Mouse (Mus musculus): ENCODE results near the gene Slc15a4. TPM values are rescaled to one million over a fixed set of nuclear protein-coding genes. Genes with fewer than 3 reads are reported as not detected.

Gene Slc15a4
- 17.6 and 20.1 TPM in 2 replicates for polyA plus RNA-seq (2014; fragmentation: Nextera tagmentation; extraction: Ambion mirVana)

- DNase-seq (ENCODE audit: low spot score) (peak; percentile 35), ATAC-seq (replicated peaks; ENCODE audit: low FRiP score) (0 out of 2 replicates have a peak, but pooled peaks have one; percentile 23)
- Histone ChIP-seq H3K27ac (ENCODE audit: low read depth, low read length) (no peak within 1 kb of the TSS), H3K9ac (ENCODE audit: low read depth, low read length) (peak within 1 kb of the TSS; percentile 48), H3K4me3 (ENCODE audit: low read depth, low read length) (peak within 1 kb of the TSS; percentile 44), H3K36me3 (ENCODE audit: control insufficient read depth, insufficient read depth, low read length) (no peaks in the 10 kb centered on the region), H3K4me2 (peak within 1 kb of the TSS; percentile 71), H3K9me3 (ENCODE audit: control insufficient read depth, low read length) (no peaks in the 10 kb centered on the region), H3K27me3 (replicated peaks; ENCODE audit: control insufficient read depth, insufficient read depth, low read length) (peaks cover 29% of the 10 kb centered on the region), H3K4me1 (replicated peaks; ENCODE audit: control insufficient read depth, insufficient read depth, low read length) (peaks cover 2% of the 10 kb centered on the region; the same call in 1 of the 2 replicates)
- WGBS, result 3% methylated on average over 59 of the region's 62 CpGs
Measured at GRCm38 (mm10) chr5:127632167-127633145, at the start of gene Slc15a4, which contains the start of gene Glt1d1. TSS of gene Slc15a4 (minus strand) at chr5:127632897. TSS of gene Glt1d1 (plus strand) at chr5:127632262.

GRCm38 (mm10) chr5:127678501-127678900 lies 45.8 kb upstream of the Slc15a4 start:
- H3K4me1 ChIP-seq (replicated peaks; ENCODE audit: control insufficient read depth, insufficient read depth, low read length), result no peaks in the 10 kb centered on the region
- DNase-seq (ENCODE audit: low spot score) (no peak), ATAC-seq (replicated peaks; ENCODE audit: low FRiP score) (no peak)
- H3K9ac ChIP-seq (ENCODE audit: low read depth, low read length), result no peak overlapping the region
- H3K9me3 ChIP-seq (ENCODE audit: control insufficient read depth, low read length), result no peaks in the 10 kb centered on the region; the same call in 1 of the 2 replicates
- WGBS, result 86% methylated on average over 5 of the region's 5 CpGs
- H3K27me3 ChIP-seq (replicated peaks; ENCODE audit: control insufficient read depth, insufficient read depth, low read length), result no peaks in the 10 kb centered on the region
- H3K27ac ChIP-seq (ENCODE audit: low read depth, low read length), result no peak overlapping the region
- no peaks in the 10 kb centered on the region for H3K36me3 ChIP-seq (ENCODE audit: control insufficient read depth, insufficient read depth, low read length)
- H3K4me2 ChIP-seq, result no peak overlapping the region
- H3K4me3 ChIP-seq (ENCODE audit: low read depth, low read length), result no peak overlapping the region

GRCm38 (mm10) chr5:127677561-127677960 lies 44.9 kb upstream of the Slc15a4 start:
- Histone ChIP-seq H3K4me2 (no peak overlapping the region), H3K27ac (ENCODE audit: low read depth, low read length) (no peak overlapping the region), H3K4me3 (ENCODE audit: low read depth, low read length) (no peak overlapping the region), H3K4me1 (replicated peaks; ENCODE audit: control insufficient read depth, insufficient read depth, low read length) (no peaks in the 10 kb centered on the region), H3K27me3 (replicated peaks; ENCODE audit: control insufficient read depth, insufficient read depth, low read length) (no peaks in the 10 kb centered on the region), H3K36me3 (ENCODE audit: control insufficient read depth, insufficient read depth, low read length) (no peaks in the 10 kb centered on the region), H3K9ac (ENCODE audit: low read depth, low read length) (no peak overlapping the region), H3K9me3 (ENCODE audit: control insufficient read depth, low read length) (no peaks in the 10 kb centered on the region; the same call in 1 of the 2 replicates)
- no peak for DNase-seq (ENCODE audit: low spot score)
- no peak for ATAC-seq (replicated peaks; ENCODE audit: low FRiP score)
- 85% methylated on average over 2 of the region's 2 CpGs for WGBS

GRCm38 (mm10) chr5:127673913-127674312 lies 41.2 kb upstream of the Slc15a4 start:
- Histone ChIP-seq H3K4me2 (no peak overlapping the region), H3K9me3 (ENCODE audit: control insufficient read depth, low read length) (no peaks in the 10 kb centered on the region; the same call in 1 of the 2 replicates), H3K9ac (ENCODE audit: low read depth, low read length) (no peak overlapping the region), H3K27me3 (replicated peaks; ENCODE audit: control insufficient read depth, insufficient read depth, low read length) (no peaks in the 10 kb centered on the region), H3K36me3 (ENCODE audit: control insufficient read depth, insufficient read depth, low read length) (no peaks in the 10 kb centered on the region), H3K4me3 (ENCODE audit: low read depth, low read length) (no peak overlapping the region), H3K4me1 (replicated peaks; ENCODE audit: control insufficient read depth, insufficient read depth, low read length) (no peaks in the 10 kb centered on the region), H3K27ac (ENCODE audit: low read depth, low read length) (no peak overlapping the region)
- no peak for DNase-seq (ENCODE audit: low spot score)
- 80% methylated on average over 8 of the region's 8 CpGs for WGBS
- no peak for ATAC-seq (replicated peaks; ENCODE audit: low FRiP score)

- 84% methylated on average over 5 of the region's 5 CpGs for WGBS
Measured at GRCm38 (mm10) chr5:127660979-127661378, 28.3 kb upstream of the Slc15a4 start.

GRCm38 (mm10) chr5:127660267-127660666 lies 27.6 kb upstream of the Slc15a4 start:
- Histone ChIP-seq H3K27ac (ENCODE audit: low read depth, low read length) (no peak overlapping the region), H3K36me3 (ENCODE audit: control insufficient read depth, insufficient read depth, low read length) (no peaks in the 10 kb centered on the region), H3K9me3 (ENCODE audit: control insufficient read depth, low read length) (peaks cover 4% of the 10 kb centered on the region; the same call in 1 of the 2 replicates), H3K4me2 (no peak overlapping the region), H3K4me3 (ENCODE audit: low read depth, low read length) (no peak overlapping the region), H3K27me3 (replicated peaks; ENCODE audit: control insufficient read depth, insufficient read depth, low read length) (no peaks in the 10 kb centered on the region), H3K4me1 (replicated peaks; ENCODE audit: control insufficient read depth, insufficient read depth, low read length) (no peaks in the 10 kb centered on the region), H3K9ac (ENCODE audit: low read depth, low read length) (no peak overlapping the region)
- 71% methylated on average over 5 of the region's 5 CpGs for WGBS
- DNase-seq (ENCODE audit: low spot score) (no peak), ATAC-seq (replicated peaks; ENCODE audit: low FRiP score) (no peak)

More at GRCm38 (mm10) chr5:127660979-127661378, 28.3 kb upstream of the Slc15a4 start:
- ATAC-seq (replicated peaks; ENCODE audit: low FRiP score), result no peak
- Histone ChIP-seq H3K9ac (ENCODE audit: low read depth, low read length) (no peak overlapping the region), H3K36me3 (ENCODE audit: control insufficient read depth, insufficient read depth, low read length) (no peaks in the 10 kb centered on the region), H3K4me3 (ENCODE audit: low read depth, low read length) (no peak overlapping the region), H3K27me3 (replicated peaks; ENCODE audit: control insufficient read depth, insufficient read depth, low read length) (no peaks in the 10 kb centered on the region), H3K4me1 (replicated peaks; ENCODE audit: control insufficient read depth, insufficient read depth, low read length) (no peaks in the 10 kb centered on the region), H3K9me3 (ENCODE audit: control insufficient read depth, low read length) (peaks cover 4% of the 10 kb centered on the region; the same call in 1 of the 2 replicates), H3K27ac (ENCODE audit: low read depth, low read length) (no peak overlapping the region), H3K4me2 (no peak overlapping the region)
- no peak for DNase-seq (ENCODE audit: low spot score)

- H3K4me3 ChIP-seq (ENCODE audit: low read depth, low read length), result no peak overlapping the region
- no peak overlapping the region for H3K9ac ChIP-seq (ENCODE audit: low read depth, low read length)
- no peak overlapping the region for H3K4me2 ChIP-seq
- H3K9me3 ChIP-seq (ENCODE audit: control insufficient read depth, low read length), result peaks cover 4% of the 10 kb centered on the region; the same call in 1 of the 2 replicates
- WGBS, result 82% methylated on average over 3 of the region's 3 CpGs
- ATAC-seq (replicated peaks; ENCODE audit: low FRiP score) (no peak), DNase-seq (ENCODE audit: low spot score) (no peak)
- H3K36me3 ChIP-seq (ENCODE audit: control insufficient read depth, insufficient read depth, low read length), result no peaks in the 10 kb centered on the region
- H3K4me1 ChIP-seq (replicated peaks; ENCODE audit: control insufficient read depth, insufficient read depth, low read length), result no peaks in the 10 kb centered on the region
- no peak overlapping the region for H3K27ac ChIP-seq (ENCODE audit: low read depth, low read length)
- H3K27me3 ChIP-seq (replicated peaks; ENCODE audit: control insufficient read depth, insufficient read depth, low read length), result no peaks in the 10 kb centered on the region
Measured at GRCm38 (mm10) chr5:127659312-127659711, 26.6 kb upstream of the Slc15a4 start.

GRCm38 (mm10) chr5:127658257-127658656 lies 25.6 kb upstream of the Slc15a4 start:
- ATAC-seq (replicated peaks; ENCODE audit: low FRiP score) (no peak), DNase-seq (ENCODE audit: low spot score) (no peak)
- no peak overlapping the region for H3K27ac ChIP-seq (ENCODE audit: low read depth, low read length)
- no peaks in the 10 kb centered on the region for H3K36me3 ChIP-seq (ENCODE audit: control insufficient read depth, insufficient read depth, low read length)
- H3K9ac ChIP-seq (ENCODE audit: low read depth, low read length), result no peak overlapping the region
- H3K9me3 ChIP-seq (ENCODE audit: control insufficient read depth, low read length), result peaks cover 4% of the 10 kb centered on the region; the same call in 1 of the 2 replicates
- H3K4me3 ChIP-seq (ENCODE audit: low read depth, low read length), result no peak overlapping the region
- no peak overlapping the region for H3K4me2 ChIP-seq
- H3K4me1 ChIP-seq (replicated peaks; ENCODE audit: control insufficient read depth, insufficient read depth, low read length), result no peaks in the 10 kb centered on the region
- H3K27me3 ChIP-seq (replicated peaks; ENCODE audit: control insufficient read depth, insufficient read depth, low read length), result no peaks in the 10 kb centered on the region
- WGBS, result 65% methylated on average over 2 of the region's 2 CpGs

Data from liver, embryonic 11.5 days (tissue).